Mouse (Mus musculus) adrenal gland, postnatal 25 days (tissue): ENCODE measurements around the gene Gga1. TPM values are rescaled to one million over a fixed set of nuclear protein-coding genes. Genes with fewer than 3 reads are reported as not detected.

Source experiments
- DNase-seq: peaks from one replicate; pipeline ENCODE4 v3.0.0; 2021; ENCODE audit warnings: mixed read lengths
- total RNA-seq: library from RNA; stranded (reverse); gene quantifications from 2 replicates; pipeline ENCODE4 v1.2.3, GENCODE M21; 2021

Gga1 gene
- total RNA-seq, 1 experiment from 2014 or later = 61.5 TPM

- DNase-seq = no peak
Measured at GRCm38 (mm10) chr15:78914091-78914822, 37.3 kb downstream of the Gga1 start.

DNA sequence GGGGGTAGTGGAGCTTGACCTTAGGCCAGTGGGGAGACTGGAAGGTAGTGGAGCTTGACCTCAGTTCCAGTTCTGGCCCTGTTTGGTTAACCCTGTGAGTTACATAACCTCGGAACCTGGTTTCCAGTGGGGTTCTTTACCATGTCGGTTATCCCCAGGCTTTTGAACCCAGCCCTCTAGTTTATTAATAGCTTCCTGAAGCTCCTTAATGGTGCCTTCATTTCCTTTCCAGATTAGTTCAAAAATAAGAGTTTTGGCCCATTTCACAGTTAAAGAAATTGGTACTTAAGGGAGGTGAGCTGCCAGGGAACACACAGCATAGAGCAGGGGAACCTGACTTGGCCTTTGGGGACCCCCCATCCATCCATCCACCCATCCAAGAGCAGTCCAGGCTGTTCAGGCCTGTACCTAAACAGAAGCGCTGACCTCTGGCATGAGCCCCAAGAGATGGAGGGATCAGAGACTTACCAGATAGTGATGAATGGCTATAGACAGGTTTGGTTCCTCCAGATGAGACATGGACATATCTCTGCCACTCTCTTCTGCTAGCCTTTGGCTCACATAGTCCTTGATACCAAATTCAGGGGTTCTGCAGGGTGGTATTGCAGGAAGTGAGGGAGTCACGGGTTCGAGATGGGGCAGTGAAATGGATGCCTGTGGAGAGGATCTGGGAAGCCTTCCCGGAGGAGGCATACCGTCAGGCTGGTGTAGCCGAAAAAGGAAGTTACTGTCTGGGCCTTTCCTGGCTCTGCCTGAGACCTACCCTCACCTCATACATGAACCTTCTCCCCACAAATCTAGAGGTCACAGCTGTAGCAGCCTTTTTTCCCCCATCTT is 38.1 kb downstream of the Gga1 start:
- DNase-seq = no peak

GRCm38 (mm10) chr15:78915660-78916017 is 38.6 kb downstream of the Gga1 start:
- DNase-seq = peak; percentile 51

- no peak for DNase-seq
Measured at GRCm38 (mm10) chr15:78916052-78916826, 39.2 kb downstream of the Gga1 start.

DNA sequence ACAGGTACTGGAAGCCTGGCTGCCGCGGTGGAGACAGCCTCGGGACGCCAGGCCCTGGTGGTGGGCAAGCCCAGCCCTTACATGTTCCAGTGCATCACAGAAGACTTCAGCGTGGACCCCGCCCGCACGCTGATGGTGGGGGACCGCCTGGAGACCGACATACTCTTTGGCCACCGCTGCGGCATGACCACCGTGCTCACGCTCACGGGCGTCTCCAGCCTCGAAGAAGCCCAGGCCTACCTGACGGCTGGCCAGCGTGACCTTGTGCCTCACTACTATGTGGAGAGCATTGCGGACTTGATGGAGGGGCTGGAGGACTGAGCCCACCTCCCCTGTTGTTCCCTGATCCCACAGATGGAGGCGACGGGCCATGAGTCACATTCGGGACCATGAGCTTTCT is 41.1 kb downstream of the Gga1 start:
- DNase-seq = no peak

DNA sequence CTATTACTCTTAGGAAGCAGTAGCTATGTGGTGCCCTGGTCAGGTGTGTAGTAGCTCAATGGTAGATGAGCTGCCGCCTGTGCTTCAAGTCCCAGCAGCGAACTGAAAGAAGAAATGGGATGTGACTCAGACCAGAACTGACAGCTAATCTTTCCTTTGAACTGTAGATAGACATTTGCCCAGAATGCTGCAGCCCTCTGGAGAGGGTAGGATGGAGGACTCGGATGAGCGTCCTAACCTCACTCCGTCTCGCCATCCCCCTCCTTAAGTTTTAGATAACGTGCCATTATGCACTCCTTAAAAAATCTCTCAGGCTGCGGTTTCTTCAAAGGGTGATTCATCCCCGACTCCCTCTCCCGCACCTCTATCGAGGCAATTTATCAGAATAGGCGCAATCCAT is 42.9 kb downstream of the Gga1 start:
- DNase-seq = no peak

DNA sequence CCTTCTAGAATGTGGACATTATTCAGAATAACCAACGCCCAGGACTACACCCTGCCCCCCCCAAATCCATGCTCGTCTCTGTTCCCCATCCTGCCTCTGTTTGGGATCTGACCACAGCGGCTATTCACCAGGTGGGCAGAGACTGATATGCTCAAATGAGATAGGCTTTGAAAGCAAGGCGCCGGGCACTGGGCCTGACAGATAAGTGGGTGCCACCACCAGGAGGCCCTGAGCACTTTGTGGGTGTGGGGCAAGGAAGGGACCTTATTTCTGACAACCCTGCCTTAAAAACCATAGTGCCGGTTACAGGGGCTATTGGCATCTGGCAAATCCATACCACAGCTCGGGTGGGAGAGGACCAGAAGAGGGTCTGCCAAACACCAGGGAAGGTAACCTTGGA is 45.7 kb downstream of the Gga1 start:
- no peak for DNase-seq

DNA sequence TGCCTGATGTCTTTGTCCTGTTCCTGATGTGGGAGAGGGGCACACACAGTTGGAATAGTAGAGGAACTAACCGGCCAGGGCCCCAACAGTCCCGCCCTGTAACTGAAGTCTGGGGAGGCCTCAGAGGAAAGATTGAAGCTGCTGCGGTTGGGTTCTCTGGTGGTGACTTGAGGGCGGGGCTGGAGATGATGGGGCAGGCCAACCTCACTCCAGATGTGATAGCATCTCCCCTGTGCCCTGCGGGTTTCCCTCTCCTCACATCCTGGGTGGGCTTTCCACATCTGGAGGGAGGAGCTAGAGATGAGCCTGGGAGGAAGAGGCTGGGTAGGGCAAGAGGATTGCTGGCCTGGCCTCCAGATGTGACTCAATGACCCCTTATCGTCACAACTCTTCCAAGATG is 46.6 kb downstream of the Gga1 start:
- no peak for DNase-seq

- DNase-seq = peak; percentile 49
Measured at GRCm38 (mm10) chr15:78925129-78925528, 48.1 kb downstream of the Gga1 start.

DNA sequence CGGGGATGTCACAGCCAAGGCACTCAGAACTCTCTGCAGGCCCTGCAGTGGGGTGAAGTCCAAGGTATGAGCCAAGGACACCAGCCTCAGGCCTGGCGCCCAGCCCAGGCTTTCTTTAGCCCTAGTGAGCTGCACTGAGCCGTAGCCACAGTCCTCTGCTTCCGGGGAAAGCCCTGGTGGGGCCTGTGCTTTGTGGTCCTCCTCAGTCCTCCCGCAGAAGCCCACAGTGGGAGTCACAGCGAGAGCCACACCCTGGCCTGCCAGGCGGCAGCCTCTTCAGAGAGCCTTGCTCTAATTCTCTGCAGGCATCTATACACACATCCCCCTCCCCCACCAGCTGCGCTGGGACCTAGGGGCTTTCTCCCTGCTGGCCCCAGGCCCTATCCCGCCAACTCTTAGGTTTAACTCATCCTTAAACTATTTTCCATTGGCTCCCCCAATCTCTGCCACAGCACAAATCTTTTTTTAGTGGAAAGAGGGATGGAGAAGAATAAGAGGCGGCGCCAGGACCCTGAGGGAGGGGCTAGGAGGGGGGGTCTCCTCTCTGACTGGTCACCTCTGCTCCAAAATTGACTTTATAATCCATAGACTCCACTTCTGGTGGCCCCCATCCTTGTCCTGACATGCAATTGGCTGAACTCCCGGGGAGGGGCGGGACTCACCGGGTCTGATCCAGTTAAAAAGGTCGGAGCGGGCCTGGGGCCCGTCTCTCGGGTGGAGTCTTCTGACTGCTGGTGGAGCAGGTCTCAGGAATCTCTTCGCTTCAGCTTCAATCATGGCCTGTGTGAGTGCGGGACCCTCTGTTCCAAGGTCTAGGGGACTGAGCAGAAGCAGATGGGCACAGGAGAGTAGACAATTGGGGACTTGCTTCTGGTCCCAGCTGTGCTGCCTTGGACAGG is 49.3 kb downstream of the Gga1 start, which contains the start of gene Lgals1:
Gene Lgals1 (plus strand): TSS at position 705 of the 899 bp plus-strand sequence.
- DNase-seq = peak; percentile 90

DNA sequence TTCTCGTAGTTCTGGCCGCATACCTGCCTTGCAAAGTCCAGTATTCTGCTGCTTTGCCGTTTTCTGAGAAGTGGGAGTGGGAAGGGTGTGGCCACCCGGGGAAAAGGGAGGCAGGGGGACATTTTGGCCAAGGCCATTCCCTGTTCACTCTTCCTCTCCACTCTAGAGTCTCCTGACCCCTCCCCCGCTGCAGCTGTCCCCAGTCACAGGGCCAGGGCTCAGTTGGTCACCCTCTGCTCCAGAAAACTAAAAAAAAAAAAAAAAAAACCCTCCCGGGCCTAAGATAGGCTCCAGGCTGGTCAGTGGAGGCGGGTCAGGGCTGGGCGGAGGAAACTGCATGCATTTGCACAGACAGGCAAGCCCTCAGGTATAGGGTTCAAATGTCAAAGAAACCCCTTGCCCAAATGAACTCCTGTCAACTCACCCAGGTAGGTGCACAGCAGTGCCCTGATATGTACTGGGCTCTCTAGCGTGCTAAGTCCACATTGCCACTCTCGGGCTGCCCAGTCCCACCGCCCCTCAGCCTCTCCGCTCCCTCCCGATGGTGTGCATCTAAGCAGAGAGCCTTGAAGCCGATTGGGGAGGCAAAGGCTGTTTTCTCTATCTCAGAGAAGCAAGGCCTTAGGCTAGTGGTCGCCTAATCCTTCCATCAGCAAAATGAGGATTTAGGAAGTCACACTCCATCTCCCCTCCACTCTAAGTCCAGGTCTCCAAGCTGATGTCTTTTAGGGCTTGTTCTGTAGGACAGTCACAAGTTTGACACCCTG is 50.2 kb downstream of the Gga1 start:
- peak; percentile 51 for DNase-seq

- peak; percentile 74 for DNase-seq
Measured at GRCm38 (mm10) chr15:78927788-78928457, 50.9 kb downstream of the Gga1 start.

DNA sequence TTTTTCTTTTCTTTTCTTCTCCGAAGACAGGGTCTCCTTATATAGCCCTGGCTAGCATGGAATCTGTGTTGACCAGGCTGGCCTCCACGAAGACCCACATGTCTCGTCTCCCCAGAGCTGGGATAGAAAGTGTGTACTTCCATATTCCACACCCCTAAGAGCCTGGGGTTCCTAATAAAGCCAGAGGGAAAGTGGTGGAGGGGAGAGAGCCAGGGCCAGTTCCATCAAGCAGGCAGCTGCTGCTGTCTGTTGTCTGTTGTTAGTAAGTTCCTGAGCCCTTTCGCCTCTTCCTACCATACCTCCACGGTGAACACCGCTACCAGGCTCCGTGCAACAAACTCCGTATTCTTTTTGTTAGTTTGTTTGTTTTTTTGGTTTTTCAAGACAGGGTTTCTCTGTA is 51.5 kb downstream of the Gga1 start:
- DNase-seq = no peak

DNA sequence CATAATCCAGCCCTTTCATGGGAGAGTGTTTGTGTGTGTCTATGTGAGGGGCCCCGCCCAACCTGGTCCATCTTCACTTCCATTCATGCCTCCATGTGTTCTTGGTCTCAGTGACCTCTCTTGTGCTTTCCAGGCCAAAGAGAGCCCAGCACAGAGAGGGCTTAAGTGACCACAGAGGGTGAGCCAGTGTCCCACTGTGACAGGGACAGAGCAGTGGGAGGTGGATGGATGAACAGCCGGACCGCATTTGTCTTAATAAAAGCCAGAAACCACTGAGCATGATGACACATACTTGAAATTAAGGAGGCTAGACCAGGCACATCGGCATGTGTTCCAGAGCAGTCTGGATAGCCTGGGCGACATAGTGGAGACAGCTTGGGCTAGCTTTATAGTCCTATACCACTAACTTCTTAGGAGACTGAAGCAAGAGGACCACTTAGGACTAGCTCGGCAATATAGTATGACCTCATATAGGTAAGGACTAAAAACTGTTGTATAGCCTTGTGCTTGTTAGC is 53.3 kb downstream of the Gga1 start:
- no peak for DNase-seq

DNA sequence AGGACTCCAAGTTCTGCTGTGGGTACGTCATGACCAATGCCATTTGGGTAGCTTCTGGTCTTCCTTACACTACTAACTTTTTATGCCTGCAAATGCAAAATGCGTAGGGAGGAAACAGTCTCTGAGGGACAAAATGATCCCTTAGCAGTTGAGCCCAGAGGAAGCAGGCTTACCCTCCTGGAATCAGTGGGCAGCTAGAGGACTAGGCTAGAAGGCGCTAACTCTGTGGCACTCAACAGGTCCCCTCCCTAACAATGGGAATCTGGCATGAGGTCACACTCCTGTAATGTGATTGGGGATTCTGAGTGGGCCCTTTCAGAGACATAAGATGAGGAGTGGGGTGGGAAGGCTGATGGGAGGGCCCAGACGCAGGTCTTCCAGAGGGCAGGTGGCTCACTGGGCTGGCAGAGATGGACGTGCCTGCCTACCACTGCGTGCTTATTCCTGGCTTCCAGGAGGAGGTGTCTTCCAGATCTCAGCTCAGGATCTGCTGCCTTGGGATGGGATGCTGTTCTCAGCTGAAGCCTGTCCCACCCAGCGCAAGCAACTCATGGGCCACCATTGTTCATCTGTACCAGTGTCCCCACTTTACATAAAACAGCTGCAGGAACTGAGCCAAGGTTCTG is 53.9 kb downstream of the Gga1 start:
- DNase-seq = no peak

DNA sequence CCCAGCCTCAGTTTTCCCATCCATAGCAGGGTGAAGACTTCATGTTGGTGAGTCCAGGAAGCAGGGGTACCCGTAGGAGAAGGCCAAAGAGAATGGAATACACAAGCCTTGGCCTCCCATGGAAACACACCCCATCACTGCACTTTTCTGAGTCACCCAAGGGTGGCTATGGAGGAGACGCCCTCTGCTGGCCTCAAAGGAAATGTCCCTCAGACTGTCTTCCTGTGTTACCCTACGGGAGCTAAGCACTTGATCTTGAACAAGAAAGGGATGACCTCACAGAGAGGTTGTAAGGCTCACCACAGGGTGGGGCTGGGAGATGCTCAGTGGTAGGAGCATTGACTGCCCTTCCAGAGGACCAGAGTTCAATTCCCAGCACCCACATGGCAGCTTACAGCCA is 54.6 kb downstream of the Gga1 start:
- DNase-seq = peak; percentile 58

DNA sequence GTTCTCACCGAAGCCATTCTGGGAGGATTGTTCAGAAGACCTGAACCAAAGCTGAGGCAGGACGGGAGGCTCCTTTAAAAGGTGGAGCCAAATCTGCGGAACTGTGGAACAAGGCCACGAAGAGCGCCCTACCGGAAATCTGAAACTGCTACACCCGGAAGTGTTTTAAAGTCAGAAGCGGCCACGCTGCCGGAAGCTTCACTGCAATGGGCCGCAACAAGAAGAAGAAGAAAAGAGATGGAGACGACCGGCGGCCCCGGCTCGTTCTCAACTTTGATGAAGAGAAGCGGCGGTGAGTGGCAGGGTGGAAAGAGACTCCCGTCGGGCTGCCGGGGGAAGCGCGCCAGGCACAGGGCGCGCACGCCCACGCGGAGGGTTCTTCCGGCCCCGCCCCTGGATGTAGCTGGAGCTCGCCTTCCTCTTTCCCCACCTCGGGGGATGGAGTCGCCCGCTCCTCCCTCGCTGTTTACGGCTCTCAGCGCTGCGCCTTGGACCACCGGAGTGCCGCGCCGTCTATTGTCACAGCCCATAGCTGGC is 57.9 kb downstream of the Gga1 start, which contains the start of gene Nol12:
Gene Nol12 (plus strand): TSS at position 150 of the 537 bp plus-strand sequence.
- DNase-seq = peak; percentile 74

- no peak for DNase-seq
Measured at GRCm38 (mm10) chr15:78936403-78936802, 59.4 kb downstream of the Gga1 start.

GRCm38 (mm10) chr15:78937311-78937710 is 60.3 kb downstream of the Gga1 start:
- DNase-seq = no peak
